Mouse (Mus musculus): ENCODE data around the gene Tmem53.

Tmem53 gene

DNA sequence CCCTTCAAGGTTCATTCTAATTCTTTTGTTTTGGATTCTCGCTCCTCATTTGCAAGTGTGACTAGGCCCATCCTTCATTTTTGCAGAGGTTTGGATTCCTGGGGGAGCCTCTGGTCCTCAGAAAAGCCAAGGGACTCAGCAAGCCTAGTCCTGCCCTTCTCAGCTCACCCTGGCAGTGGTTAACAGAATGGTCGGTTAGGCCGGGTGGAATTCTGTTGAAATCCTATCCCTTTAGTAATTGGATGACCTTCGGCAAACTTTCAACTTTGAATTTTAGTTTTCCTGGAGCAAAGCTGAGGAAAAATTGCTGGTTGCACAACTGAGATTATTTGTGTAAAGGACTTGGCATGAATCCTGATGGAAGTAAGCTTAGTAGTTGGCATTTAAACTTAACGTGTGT is 600 bp downstream of the Tmem53 start:
- no peak for DNase-seq

- no peak for DNase-seq
These were observed 1.0 kb downstream of the Tmem53 start for GRCm38 (mm10) chr4:117252755-117253154.

GRCm38 (mm10) chr4:117253218-117254016 is 1.7 kb downstream of the Tmem53 start:
- DNase-seq, result no peak

DNA sequence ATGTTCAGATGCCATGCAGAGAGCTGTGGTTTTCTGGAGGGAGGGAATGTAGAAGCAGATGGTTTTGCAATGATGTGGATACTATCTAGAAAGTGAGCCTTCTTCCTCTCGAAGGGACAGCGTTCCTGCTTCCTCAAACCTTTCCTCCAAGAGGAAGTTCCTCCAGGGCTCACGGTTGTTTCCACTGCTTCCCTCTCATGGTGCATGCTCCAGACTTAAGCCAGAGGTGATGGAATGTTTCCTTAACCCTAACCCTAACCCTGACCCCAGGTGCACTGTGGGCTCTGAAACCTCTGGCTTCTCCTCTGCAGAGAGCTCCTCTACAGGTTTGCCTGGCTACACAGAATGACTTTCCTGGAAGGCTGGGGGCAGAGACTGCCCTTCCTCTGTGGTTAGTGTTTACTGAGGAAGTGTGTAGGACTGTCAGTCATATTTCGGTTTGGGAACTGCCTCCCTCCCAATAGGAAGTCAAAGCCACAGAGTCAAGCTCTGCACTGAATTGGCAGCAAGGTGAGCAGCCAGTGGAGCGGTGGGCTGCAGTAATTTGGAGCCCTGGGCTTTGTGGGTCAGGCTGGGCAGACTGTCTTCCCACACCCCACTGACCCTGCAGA is 2.4 kb downstream of the Tmem53 start:
- DNase-seq, result no peak

DNA sequence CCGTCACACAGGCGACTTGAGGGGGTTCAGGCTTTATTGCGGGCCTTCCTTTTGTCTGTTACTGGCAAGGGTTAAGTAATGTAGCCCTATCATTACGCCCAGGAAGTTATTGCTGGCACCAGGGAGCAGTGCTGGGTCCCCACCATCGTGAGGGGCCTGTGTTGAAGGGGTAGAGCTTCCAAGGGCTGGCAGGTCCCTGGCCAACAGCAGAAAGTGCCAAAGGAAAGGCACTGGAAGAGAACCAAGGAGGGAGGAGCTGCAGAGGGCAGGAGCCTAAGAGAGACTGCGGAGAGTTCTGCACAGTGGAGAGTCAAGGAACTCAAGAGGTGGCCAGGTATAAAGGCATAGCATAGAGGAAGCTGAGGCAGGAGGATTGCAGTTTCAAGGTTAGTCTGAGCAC is 2.9 kb downstream of the Tmem53 start:
- DNase-seq, result no peak

GRCm38 (mm10) chr4:117259909-117260308 is 8.2 kb downstream of the Tmem53 start:
- peak; percentile 15 to 22 for DNase-seq

GRCm38 (mm10) chr4:117261222-117261621 is 9.5 kb downstream of the Tmem53 start:
- no peak for DNase-seq

DNA sequence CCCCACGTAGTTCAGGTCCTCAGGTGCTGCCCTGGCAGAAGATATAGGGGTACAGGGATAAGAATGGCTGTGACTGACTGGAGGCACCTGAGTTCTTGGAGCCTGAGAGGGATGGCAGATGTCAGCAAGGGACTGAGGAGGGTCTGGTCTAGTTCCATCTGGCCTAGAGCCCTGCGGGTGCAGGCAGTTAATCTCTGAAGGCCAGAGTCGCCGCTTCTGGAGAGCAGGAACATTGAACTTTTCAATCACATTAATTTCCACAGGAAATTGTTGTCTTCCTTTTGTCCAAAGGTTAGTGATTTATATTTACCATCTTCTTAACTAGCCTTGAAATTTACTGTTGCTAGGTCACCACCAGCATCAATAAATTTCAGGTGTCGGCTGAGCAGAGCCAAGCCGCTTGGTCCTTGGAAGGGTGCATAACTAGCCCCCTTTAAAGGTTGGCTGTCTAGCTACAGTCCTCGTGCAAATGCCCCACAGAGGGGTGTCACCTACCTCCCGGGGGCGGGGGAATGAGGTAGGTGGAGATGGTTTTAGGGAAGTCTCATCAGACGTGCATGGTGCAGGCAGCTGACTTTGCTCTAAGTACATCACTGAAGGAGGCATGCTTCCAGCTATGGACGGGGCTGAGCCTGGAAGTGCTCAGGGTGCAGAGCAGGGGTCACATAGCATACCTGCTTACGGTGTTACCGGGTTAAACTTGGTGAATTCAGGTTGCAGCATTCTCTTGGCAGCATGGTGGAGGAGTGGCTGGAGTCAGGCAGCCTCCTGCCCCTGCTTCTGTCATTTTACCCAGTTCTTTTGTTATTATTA is 10.6 kb downstream of the Tmem53 start:
- DNase-seq, result no peak

DNA sequence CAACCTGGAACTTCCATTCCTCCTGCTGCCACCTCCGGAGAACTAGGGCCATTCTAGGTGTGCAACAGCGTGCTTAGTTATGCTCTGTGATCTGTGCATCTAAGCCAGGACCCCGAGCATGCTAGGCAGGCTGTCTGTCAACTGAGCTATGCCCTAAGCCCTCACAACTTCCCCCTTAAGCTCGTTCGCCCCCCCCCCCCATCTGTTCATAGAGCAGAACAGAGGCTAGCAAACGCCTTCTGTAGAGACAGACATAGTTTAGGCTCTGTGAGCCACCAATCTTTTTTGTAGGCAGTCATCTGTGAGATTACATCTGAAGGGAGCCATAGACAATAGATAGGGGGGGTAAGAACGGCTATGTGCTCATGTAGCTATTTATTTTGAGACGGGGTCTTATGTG is 11.2 kb downstream of the Tmem53 start:
- no peak for DNase-seq

DNA sequence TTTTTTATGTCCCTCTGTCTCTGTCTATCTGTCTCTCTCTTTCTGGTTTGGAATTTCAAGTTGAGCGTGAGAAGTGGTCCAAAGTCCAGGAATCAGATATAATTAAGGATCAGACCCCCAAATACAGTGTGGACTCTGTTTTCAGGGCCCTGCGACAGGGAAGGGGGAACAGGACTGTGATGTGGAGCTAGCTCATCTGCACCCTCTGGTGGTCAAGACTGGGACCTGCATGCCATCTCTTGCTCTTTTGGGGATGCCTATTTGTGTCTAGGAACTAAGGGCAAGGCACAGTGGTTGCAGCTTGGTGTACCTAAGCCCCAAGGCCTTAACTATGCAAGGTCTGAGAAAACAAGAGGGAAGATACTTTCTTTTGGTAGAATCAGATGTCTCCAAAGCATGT is 15.5 kb downstream of the Tmem53 start:
- peak; percentile 79 to 82 for DNase-seq

DNA sequence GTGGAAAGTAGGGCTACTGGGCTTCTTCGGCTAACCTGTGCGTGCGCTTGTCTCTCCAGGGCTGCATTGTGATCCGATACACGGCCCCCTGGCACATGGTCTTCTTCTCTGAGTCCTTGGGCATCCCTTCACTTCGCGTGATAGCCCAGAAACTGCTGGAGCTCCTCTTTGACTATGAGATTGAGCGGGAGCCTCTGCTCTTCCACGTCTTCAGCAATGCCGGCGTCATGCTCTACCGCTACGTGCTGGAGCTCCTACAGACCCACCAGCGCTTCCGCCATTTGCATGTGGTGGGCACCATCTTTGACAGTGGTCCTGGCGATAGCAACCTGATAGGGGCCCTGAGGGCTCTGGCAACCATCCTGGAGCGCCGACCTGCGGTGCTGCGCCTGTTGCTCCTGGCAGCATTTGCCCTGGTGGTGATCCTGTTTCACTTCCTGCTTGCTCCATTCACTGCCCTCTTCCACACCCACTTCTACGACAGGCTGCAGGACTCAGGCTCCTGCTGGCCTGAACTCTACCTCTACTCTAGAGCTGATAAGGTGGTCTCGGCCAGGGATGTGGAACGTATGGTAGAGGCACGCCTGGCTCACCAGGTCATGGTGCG is 16.2 kb downstream of the Tmem53 start:
- DNase-seq, result no peak

DNA sequence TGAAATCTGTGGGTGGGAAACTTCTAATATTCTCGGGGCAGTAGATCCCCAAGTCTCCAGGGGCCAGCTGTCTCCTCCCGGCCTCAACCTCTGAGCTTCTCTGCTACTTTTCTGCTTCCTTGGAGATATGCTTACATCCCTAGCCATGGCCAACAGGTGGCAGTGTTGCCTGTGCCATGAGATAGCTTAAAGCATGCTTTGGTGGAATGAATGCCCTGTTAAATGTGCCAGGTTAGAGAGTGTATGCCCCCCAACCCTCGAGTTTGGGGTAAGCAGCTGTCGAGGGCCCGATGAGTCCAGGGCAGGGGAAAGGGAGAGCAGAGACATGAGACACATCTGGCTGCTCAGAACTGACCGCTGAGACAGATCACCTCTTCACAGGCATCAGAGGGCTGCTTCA is 18.5 kb downstream of the Tmem53 start:
- DNase-seq, result peak; percentile 75

GRCm38 (mm10) chr4:117272459-117272858 is 20.7 kb downstream of the Tmem53 start:
- no peak for DNase-seq

DNA sequence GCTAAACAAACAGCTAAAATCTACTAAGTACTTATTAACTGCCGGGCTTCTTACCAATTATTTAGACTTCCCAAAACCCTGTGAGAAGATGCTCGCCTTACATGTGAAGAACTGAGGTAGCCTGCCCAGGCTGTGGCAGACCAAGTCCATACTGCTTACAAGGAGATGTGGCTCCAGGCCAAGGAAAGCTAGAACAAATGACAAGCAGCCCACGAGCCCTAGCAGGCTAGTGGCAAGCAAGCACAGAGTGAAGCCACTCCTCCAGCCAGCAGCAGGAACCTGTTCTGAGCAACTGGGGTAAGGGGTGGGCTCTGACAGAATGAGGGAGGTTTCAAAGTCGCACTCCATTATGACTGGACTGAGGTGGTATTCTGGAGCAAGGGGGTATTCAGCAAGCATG is 23.0 kb downstream of the Tmem53 start:
- no peak for DNase-seq

- DNase-seq, result no peak
These were observed 24.5 kb downstream of the Tmem53 start for GRCm38 (mm10) chr4:117276281-117276711.

DNA sequence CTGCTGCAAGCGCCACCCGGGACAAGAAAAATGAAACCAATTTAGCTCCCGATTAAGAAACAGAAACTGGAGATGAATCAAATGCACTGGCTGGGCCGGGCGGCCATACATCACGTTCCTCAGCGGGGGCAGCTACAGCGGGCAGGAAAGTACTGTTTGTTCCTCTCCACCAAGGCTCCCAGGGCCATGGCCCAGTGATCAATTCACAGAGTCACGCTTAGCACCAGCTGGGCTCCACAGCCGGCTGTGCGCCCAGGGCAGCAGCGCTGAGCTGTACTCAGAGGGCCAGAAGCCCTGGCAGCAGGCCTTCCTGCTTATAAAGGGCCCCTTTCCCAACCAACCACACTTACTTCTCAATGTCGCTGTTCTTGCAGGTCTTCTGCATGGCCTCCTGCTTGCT is 25.3 kb downstream of the Tmem53 start:
- no peak for DNase-seq

DNA sequence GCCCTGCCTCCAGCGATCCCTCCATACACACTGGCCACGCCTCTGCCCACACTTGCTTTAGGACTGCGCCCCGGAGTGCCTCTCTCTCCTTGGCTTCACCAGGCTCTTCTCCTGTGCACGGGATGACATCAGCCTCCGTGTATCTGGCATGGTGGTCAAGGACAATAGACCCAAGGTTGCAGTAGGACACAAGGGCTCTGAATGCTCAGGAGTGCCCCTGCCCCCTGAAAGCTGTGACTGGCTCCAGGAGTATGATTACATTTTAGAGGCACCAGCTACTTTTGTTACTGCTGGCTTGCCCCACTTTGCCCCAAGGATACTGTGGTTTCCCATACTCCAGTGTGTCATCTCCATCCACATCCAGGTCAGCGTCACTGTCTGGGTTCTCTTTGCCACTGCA is 25.9 kb downstream of the Tmem53 start:
- no peak for DNase-seq

GRCm38 (mm10) chr4:117278381-117279252 is 26.9 kb downstream of the Tmem53 start:
- no peak for DNase-seq

GRCm38 (mm10) chr4:117279253-117279642 is 27.5 kb downstream of the Tmem53 start:
- no peak for DNase-seq

GRCm38 (mm10) chr4:117280397-117280930 is 28.7 kb downstream of the Tmem53 start:
- DNase-seq, result no peak

- no peak for DNase-seq
These were observed 29.5 kb downstream of the Tmem53 start for GRCm38 (mm10) chr4:117281090-117281845.
